In genomic region chr10:18664016-18664415, GRCm38 (mm10) we compare ENCODE assay signal across 21 mouse cellular contexts.
A peak's percentile ranks its signal among the peaks of the same experiment; 100 is the strongest.
DNase-seq lines count a peak whose midpoint lies in the region; ATAC-seq and TF ChIP-seq lines count a peak whose summit lies in the region.
"Had no signal": no experiment of that assay in that cellular context is flagged by ENCODE, and none has a peak within 500 bp of the region (broad histone marks: within the 10 kb centered on the region; RNA-seq: fewer than 3 reads in every experiment).

No protein-coding gene starts in this region.

- H3K4me2 ChIP-seq in hindbrain, embryonic 16.5 days (ENCODE audit: low read length): no peak overlapping the region
- H3K4me2 ChIP-seq: forebrain, embryonic 15.5 days; hindbrain, embryonic 12.5 days had no signal

- TF ChIP-seq POLR2A in cerebellum, adult 2 months (IDR thresholded peaks at IDR 0.05; ENCODE audit: borderline replicate concordance, insufficient read depth, low read length): no peak

- no peak for TF ChIP-seq CTCF in cerebellum, adult 2 months (IDR thresholded peaks at IDR 0.05; ENCODE audit: borderline replicate concordance, insufficient read depth, low read depth, low read length)

- peak; percentile 5 for DNase-seq in CD4-positive helper T cell, adult 2 months (ENCODE audit: low read depth, low spot score)
- DNase-seq in naive thymus-derived CD4-positive, alpha-beta T cell, adult 2 months (ENCODE audit: low read depth): peak; percentile 7
- peak; percentile 57 to 64 for DNase-seq in thymus, postnatal 10 days (ENCODE audit: low spot score in 2 of 2)
- peak; percentile 59 for DNase-seq in thymus, postnatal 4 days
- no peak for DNase-seq in cerebellum, adult 2 months
- DNase-seq: adrenal gland, postnatal 25 days; cerebellum, adult 18-20 months; cerebellum, postnatal 10 days; gastrocnemius, postnatal 10 days; heart, adult 18-20 months; heart, postnatal 10 days; heart, postnatal 4 days had no signal

- no peaks in the 10 kb centered on the region; the same call in 1 of the 2 replicates for H3K9me3 ChIP-seq in hindbrain, embryonic 16.5 days (ENCODE audit: control insufficient read depth, low read length)
- H3K9me3 ChIP-seq: embryonic facial prominence, embryonic 10.5 days; forebrain, embryonic 15.5 days; heart, embryonic 10.5 days had no signal

- no peak overlapping the region for H3K27ac ChIP-seq in hindbrain, embryonic 16.5 days (ENCODE audit: low read depth, low read length)
- no peak overlapping the region for H3K27ac ChIP-seq in cerebellum, adult 2 months (ENCODE audit: insufficient read depth, low read length)
- H3K27ac ChIP-seq: embryonic facial prominence, embryonic 10.5 days; forebrain, embryonic 15.5 days; heart, embryonic 10.5 days; hindbrain, embryonic 12.5 days; hindbrain, postnatal 0 days had no signal

- no peaks in the 10 kb centered on the region for H3K27me3 ChIP-seq in hindbrain, embryonic 16.5 days (replicated peaks; ENCODE audit: control insufficient read depth, insufficient read depth, low read length)
- no peaks in the 10 kb centered on the region for H3K27me3 ChIP-seq in cerebellum, adult 2 months (ENCODE audit: control insufficient read depth, insufficient read depth, low read length)
- H3K27me3 ChIP-seq: CH12.LX; forebrain, embryonic 15.5 days; hindbrain, embryonic 12.5 days; Patski had no signal

- 79% methylated on average over 2 of the region's 2 CpGs for WGBS in hindbrain, embryonic 16.5 days
- WGBS in cerebellum, adult 2 months: 81% methylated on average over 2 of the region's 2 CpGs

- no peak overlapping the region for H3K9ac ChIP-seq in hindbrain, embryonic 16.5 days (ENCODE audit: low read depth, low read length)
- H3K9ac ChIP-seq: forebrain, embryonic 15.5 days; hindbrain, embryonic 12.5 days had no signal

- no peak for ATAC-seq in hindbrain, embryonic 16.5 days
- ATAC-seq: activated CD4-positive, CD25-positive, alpha-beta regulatory T cell, adult 4 months; forebrain, embryonic 15.5 days; hindbrain, postnatal 0 days; Patski had no signal

- no peak overlapping the region for H3K4me3 ChIP-seq in hindbrain, embryonic 16.5 days (ENCODE audit: low read length)
- no peak overlapping the region for H3K4me3 ChIP-seq in cerebellum, adult 2 months (replicated peaks; ENCODE audit: insufficient read depth, low read depth, low read length)
- H3K4me3 ChIP-seq: embryonic facial prominence, embryonic 10.5 days; forebrain, embryonic 15.5 days; heart, embryonic 10.5 days; hindbrain, embryonic 12.5 days had no signal

- H3K36me3 ChIP-seq in hindbrain, embryonic 16.5 days (ENCODE audit: control insufficient read depth, insufficient read depth, low read length): peaks cover 8% of the 10 kb centered on the region
- H3K36me3 ChIP-seq: embryonic facial prominence, embryonic 10.5 days; heart, embryonic 10.5 days had no signal

- no peaks in the 10 kb centered on the region for H3K4me1 ChIP-seq in hindbrain, embryonic 16.5 days (ENCODE audit: control insufficient read depth, insufficient read depth, low read depth, low read length)
- H3K4me1 ChIP-seq in cerebellum, adult 2 months (ENCODE audit: control insufficient read depth, insufficient read depth, low read length): no peaks in the 10 kb centered on the region
- H3K4me1 ChIP-seq: embryonic facial prominence, embryonic 10.5 days; forebrain, embryonic 15.5 days; heart, embryonic 10.5 days; hindbrain, embryonic 12.5 days had no signal

Comparison
In these comparisons a context has a peak if more than half of its experiments do, and no peak if none do; other contexts are left out.
1. DNase-seq: peak in CD4-positive helper T cell, adult 2 months (single experiment), naive thymus-derived CD4-positive, alpha-beta T cell, adult 2 months (single experiment), thymus, postnatal 10 days (2 of 2) and thymus, postnatal 4 days (single experiment); none in cerebellum, adult 2 months (0 of 2).